Mouse (Mus musculus): ENCODE measurements around the gene Lmf2.

Gene Lmf2

GRCm38 (mm10) chr15:89355241-89356187, at the start of gene Lmf2, which contains the start of gene Ncaph2:
TSS of gene Lmf2 (minus strand) at chr15:89355659.
TSS of gene Ncaph2 (plus strand) at chr15:89355719.
- DNase-seq, result peak; percentile 95

DNA sequence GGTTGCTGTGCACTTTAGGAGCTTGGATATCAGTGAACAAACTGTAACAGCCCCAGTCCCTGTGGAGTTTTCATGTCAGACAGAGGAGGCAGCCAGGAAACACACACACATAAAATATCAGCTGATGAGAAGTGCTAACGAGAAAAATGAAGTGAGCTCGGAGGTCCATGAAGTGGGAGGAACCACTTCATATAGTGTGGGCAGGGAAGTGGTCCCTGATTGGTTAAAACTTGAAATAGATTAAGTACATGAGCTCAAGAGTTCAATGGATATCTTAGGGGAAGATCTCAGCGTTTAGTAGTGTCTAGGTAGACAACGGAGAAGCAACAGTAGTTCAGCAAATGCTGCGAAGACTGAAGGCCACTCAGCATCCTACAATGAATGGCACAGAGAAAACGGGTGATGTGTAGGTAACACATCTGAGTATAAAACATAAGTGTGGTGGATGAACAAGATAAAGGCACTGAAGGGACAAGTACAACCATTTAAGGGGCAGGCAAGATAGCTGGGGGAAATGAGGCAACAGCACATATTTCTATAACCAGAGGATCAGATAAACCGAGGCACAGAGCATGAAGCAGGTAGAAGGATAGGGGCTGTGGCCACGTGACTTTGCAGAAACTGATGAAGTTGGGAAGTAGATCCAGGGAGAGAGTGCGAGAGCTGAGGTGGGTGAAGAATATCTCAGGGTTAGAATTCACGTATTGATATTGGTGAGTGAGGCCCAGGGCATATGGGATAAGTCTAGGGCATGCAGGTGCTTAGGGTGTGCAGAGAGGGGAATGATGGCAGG, 49.6 kb upstream of the Lmf2 start:
- no peak for DNase-seq

- no peak for DNase-seq
Measured at GRCm38 (mm10) chr15:89402471-89402870, 47.0 kb upstream of the Lmf2 start.

GRCm38 (mm10) chr15:89399716-89400115, 44.3 kb upstream of the Lmf2 start:
- no peak for DNase-seq

DNA sequence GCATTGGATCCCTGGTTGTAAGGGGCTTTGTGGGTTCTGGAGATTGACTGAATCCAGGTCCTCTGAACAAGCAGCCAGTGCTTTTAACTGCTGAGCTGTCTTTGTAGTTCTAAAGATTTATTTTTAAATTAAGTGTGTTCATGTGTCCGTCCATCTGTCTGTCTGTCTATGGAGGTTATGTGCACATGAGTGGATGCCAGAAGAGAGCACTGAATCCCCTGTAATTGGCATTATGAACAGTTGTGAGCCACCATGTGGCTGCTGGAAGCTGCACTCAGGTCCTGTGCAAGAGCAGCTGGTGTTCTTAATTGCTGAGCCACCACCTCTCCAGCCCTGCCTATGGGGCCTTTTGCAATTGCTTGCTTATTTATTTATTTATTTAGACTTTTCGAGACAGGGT, 42.7 kb upstream of the Lmf2 start:
- no peak for DNase-seq

GRCm38 (mm10) chr15:89396883-89397282, 41.4 kb upstream of the Lmf2 start:
- DNase-seq, result peak; percentile 68

DNA sequence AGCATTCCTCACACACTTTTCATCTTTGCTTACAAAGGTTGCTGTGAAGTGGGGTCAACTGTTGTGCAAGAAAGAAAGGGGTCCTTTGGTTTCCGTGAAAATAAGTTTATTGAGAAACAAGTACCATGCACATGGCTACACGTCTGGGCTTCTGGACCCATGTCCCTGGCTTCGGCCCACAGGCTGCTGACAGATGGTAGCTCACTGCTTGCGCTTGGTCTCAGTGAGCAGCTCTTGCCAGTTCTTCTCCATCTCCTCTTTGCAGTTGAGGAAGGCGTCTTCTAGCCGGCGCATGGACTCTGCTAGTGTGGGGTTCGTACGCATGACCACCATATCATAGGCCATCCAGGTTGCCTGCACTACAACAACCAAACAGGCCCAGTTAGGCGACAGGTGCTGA, 34.6 kb upstream of the Lmf2 start:
- DNase-seq, result no peak

- no peak for DNase-seq
Measured at GRCm38 (mm10) chr15:89387127-89387526, 31.7 kb upstream of the Lmf2 start.

DNA sequence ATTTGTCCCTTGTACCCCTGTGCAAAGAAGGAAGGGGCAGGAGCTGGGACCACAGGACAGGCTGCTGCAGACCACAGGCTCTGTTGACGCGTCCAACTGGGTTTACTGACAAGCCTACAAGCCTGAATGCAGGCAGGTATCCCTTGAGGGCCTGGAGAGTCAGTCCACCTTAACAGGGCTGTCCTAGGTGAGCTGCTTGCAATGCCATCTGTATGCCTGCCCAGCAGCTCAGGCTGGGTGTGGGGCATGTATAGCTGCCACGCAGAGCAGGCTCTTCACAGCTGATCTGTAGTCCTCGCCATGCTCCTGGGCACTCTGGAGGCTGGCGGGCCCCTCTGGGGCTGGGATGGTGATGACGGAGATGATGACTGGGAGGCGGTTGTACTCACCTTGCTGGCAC, 29.2 kb upstream of the Lmf2 start, which contains the start of gene Klhdc7b:
Klhdc7b (plus strand) TSS at position 301 of the 400 bp plus-strand sequence.
- no peak for DNase-seq

DNA sequence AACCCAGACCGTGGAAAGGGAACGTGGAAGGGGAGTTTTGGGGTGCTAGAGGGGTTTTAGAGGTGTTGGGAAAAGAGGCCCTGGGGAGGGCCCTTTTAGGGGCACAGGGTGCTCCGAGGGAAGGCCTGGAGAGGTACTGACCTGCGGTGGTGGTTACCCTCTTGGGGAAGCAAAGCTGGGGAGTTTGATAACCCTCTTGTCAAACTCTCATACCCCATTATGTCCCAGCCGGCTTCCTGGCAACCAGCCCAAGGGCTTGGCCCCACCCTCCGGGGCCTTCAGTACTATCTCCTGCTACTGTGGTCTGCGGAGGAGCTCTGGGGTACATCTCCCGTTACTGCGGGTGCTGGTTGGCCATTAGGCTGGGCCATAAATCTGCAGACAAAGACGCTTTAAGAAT, 24.0 kb upstream of the Lmf2 start:
- DNase-seq, result no peak

DNA sequence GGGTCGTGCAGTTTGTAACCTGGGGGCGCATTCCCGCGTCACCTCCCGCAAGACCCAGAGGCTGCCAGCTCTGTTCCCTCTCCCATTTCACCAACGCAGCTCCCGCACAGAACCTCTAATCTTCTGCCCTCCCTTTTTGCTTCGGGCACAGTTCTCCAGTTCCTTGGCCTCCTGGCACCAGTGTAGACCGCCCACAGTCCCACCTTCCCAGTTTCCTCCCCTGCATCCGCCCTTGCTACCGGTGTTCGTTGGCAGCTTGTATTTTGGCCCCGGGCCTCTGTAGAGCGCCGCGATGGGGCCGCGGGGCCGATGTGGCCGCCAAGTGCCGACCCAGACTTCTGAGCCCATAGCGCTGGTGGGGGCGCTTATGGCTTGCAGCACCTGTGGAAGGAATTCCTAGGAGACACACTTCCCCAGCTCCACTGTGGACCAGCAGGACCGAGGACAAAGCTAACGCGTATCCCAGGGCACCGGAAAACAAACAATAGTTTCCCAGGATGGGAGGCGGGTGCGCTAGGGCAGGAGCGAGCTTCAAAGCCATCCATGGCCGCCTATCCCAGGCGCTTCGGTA, 23.5 kb upstream of the Lmf2 start, which contains the start of gene Odf3b:
Odf3b (minus strand) TSS at position 452 of the 571 bp plus-strand sequence.
- DNase-seq, result peak; percentile 33

GRCm38 (mm10) chr15:89377938-89378828, 22.7 kb upstream of the Lmf2 start:
- DNase-seq, result no peak

DNA sequence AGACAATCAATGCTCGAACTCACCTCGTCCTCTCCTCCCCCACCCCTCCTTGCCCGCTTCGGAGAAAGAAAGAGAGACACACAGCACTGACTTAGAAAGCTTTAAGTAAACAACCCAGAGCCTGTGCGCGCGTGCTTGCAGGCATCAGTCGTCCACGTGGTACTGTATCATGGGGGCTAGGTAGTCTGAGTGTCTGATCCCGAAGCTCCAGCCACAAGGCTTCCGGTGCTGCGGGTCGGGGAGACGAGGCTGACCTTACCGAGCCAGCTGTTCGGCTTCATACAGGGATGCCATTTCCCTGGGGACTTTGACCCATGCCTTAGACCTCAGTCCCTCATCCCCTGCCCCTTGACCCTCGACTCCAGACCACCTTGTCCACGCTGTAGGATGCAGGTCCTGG, 21.9 kb upstream of the Lmf2 start:
- DNase-seq, result no peak

- peak; percentile 27 for DNase-seq
Measured at GRCm38 (mm10) chr15:89376957-89377356, 21.5 kb upstream of the Lmf2 start, which contains the start of gene Tymp. TSS of gene Tymp (minus strand) at chr15:89377039.

- DNase-seq, result no peak
Measured at GRCm38 (mm10) chr15:89376040-89376439, 20.6 kb upstream of the Lmf2 start.

- DNase-seq, result no peak
Measured at GRCm38 (mm10) chr15:89374801-89375534, 19.5 kb upstream of the Lmf2 start.

DNA sequence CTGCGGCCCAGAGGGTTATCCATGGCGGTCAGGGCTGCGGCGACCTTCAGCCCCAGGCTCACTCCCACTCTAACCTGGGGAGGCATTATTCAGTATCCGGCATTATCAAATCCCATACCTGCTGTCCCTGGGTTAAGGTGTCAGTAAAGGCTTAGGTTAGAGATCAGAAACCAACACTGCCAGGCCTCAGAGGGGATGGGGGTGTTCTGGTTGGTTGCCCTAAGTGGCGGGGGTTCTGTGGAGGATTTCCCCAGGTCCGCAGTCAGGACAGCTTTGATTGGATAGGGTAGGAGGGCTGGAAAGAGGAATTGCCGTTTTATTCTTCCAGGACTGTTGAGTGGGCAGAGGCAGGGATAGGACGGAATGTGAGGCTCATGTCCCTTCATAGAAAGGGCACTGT, 18.9 kb upstream of the Lmf2 start:
- no peak for DNase-seq

DNA sequence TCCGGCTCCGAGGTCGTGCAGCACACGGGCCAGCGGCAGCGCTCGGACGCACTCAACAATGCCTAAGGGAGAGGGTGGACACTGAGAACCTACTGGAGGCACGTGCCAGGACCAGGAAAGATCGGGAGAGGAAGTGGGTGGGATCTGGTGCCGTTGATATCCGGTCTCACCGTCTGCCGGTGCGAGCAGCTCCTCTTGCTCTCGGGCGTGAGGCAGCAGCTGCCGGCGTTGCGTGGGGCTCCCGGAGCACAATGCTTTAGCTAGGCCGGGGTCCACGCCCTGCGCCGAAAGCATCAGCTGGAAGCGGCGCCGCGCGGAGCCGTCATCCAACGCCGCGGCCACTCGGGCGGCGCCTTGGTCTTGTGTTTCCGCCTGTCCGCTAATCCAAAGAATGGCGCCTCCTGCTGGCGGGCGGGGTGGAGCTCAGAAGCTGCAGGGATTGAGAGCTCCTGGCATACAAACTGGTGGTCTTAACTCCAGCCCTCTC, 18.3 kb upstream of the Lmf2 start, which contains the start of gene Sco2:
Sco2 (minus strand) TSS at position 85 of the 487 bp plus-strand sequence.
- peak; percentile 91 for DNase-seq

GRCm38 (mm10) chr15:89373027-89373761, 17.7 kb upstream of the Lmf2 start:
- DNase-seq, result peak; percentile 89

GRCm38 (mm10) chr15:89372536-89372935, 17.1 kb upstream of the Lmf2 start:
- DNase-seq, result no peak

All from kidney, adult 11 months (tissue).